Mouse (Mus musculus) liver, adult 2 months (tissue): Measurements from ENCODE around the gene Cfap299. TPM values are rescaled to one million over a fixed set of nuclear protein-coding genes. Genes with fewer than 3 reads are reported as not detected.

Experiments
- DNase-seq: peaks from one replicate; pipeline ENCODE4 v3.0.0-alpha.2; 2011; ENCODE audit warnings: low read depth, low spot score; ENCODE audit errors: extremely low read depth
- H3K27ac ChIP-seq: fragments of 200-500 bp; replicated peaks from 2 replicates; pipeline ENCODE4 v1.5.1; 2012; ENCODE audit warnings: low read depth, mild to moderate bottlenecking, control low read depth, inconsistent platforms, low read length; ENCODE audit not compliant: insufficient read depth
- H3K27me3 ChIP-seq: fragments of 200-500 bp; 2 replicates; pipeline ENCODE4 v1.6.1; 2012; ENCODE audit warnings: mild to moderate bottlenecking, moderate library complexity, low read length, inconsistent platforms; ENCODE audit not compliant: control insufficient read depth, insufficient read depth
- H3K36me3 ChIP-seq: fragments of 200-500 bp; 2 replicates; pipeline ENCODE4 v1.6.1; 2012; ENCODE audit warnings: low read length, inconsistent platforms; ENCODE audit not compliant: control insufficient read depth, insufficient read depth
- H3K4me1 ChIP-seq: fragments of 200-500 bp; 2 replicates; pipeline ENCODE4 v1.6.1; 2011; ENCODE audit warnings: low read length; ENCODE audit not compliant: control insufficient read depth, insufficient read depth
- H3K4me3 ChIP-seq: fragments of 200-500 bp; 2 replicates; pipeline ENCODE4 v1.5.1; 2011; ENCODE audit warnings: low read depth, mild to moderate bottlenecking, control low read depth, low read length, moderate library complexity; ENCODE audit not compliant: insufficient read depth
- H3K79me2 ChIP-seq: fragments of 200-500 bp; 2 replicates; pipeline ENCODE4 v1.6.1; 2012; ENCODE audit warnings: inconsistent platforms, mild to moderate bottlenecking, low read length, moderate library complexity; ENCODE audit not compliant: control insufficient read depth, insufficient read depth
- H3K9ac ChIP-seq: fragments of 200-500 bp; 2 replicates; pipeline ENCODE4 v1.6.1; 2012; ENCODE audit warnings: low read depth, mild to moderate bottlenecking, control low read depth, inconsistent platforms, low read length
- CTCF ChIP-seq: fragments of 200-500 bp; IDR thresholded peaks from 2 replicates; pipeline ENCODE4 v1.5.1; 2011; ENCODE audit warnings: low read depth, low read length, control low read depth
- POLR2A ChIP-seq: fragments of 200-500 bp; IDR thresholded peaks from 2 replicates; pipeline ENCODE4 v1.6.1; 2011; ENCODE audit warnings: low read length, control low read depth; ENCODE audit not compliant: insufficient read depth; ENCODE audit errors: extremely low read depth
- WGBS: fragments of 180-500 bp; shearing (Covaris S2); methylation state at CpG from one replicate; pipeline ENCODE4 v1.1.7; 2018; 5-methylcytosine and 5-hydroxymethylcytosine counted together
- polyA plus RNA-seq: library from polyadenylated mRNA; depleted of rRNA; stranded (reverse); fragments of >200 nt; gene quantifications from 2 replicates; pipeline ENCODE4 v1.2.3, GENCODE M21; 2012; rRNA removed
- total RNA-seq: library from RNA; depleted of rRNA; stranded (reverse); fragments of >200 nt; gene quantifications from 2 replicates; pipeline ENCODE4 v1.2.3, GENCODE M21; 2014; rRNA removed

Gene Cfap299
- total and polyA plus RNA-seq, 2 experiments = not detected

GRCm38 (mm10) chr5:98815269-98815668, 486.2 kb downstream of the Cfap299 start:
- H3K27me3 ChIP-seq = no peaks in the 10 kb centered on the region
- no peaks in the 10 kb centered on the region for H3K79me2 ChIP-seq
- no peak overlapping the region for H3K9ac ChIP-seq
- no peaks in the 10 kb centered on the region for H3K4me1 ChIP-seq
- no peak overlapping the region for H3K4me3 ChIP-seq
- 80% methylated on average over 1 of the region's 1 CpGs for WGBS
- no peaks in the 10 kb centered on the region for H3K36me3 ChIP-seq
- no peak overlapping the region for H3K27ac ChIP-seq
- TF ChIP-seq POLR2A (no peak), CTCF (no peak)
- no peak for DNase-seq

GRCm38 (mm10) chr5:98833760-98834159, 504.7 kb downstream of the Cfap299 start:
- 81% methylated on average over 9 of the region's 9 CpGs for WGBS
- H3K27me3 ChIP-seq = no peaks in the 10 kb centered on the region

GRCm38 (mm10) chr5:98834300-98834699, 505.2 kb downstream of the Cfap299 start:
- TF ChIP-seq CTCF = no peak
- no peak for TF ChIP-seq POLR2A
- Histone ChIP-seq H3K4me1 (no peaks in the 10 kb centered on the region), H3K79me2 (no peaks in the 10 kb centered on the region), H3K27ac (no peak overlapping the region), H3K27me3 (no peaks in the 10 kb centered on the region), H3K36me3 (no peaks in the 10 kb centered on the region), H3K4me3 (no peak overlapping the region), H3K9ac (no peak overlapping the region)
- no peak for DNase-seq
- WGBS = 91% methylated on average over 6 of the region's 6 CpGs

More at GRCm38 (mm10) chr5:98833760-98834159, 504.7 kb downstream of the Cfap299 start:
- Histone ChIP-seq H3K36me3 (no peaks in the 10 kb centered on the region), H3K4me3 (no peak overlapping the region), H3K9ac (no peak overlapping the region), H3K27ac (no peak overlapping the region), H3K4me1 (no peaks in the 10 kb centered on the region), H3K79me2 (no peaks in the 10 kb centered on the region)
- TF ChIP-seq POLR2A (no peak), CTCF (no peak)
- DNase-seq = no peak

GRCm38 (mm10) chr5:98842600-98843310, 513.7 kb downstream of the Cfap299 start:
- Histone ChIP-seq H3K36me3 (no peaks in the 10 kb centered on the region), H3K4me3 (no peak overlapping the region), H3K9ac (no peak overlapping the region), H3K79me2 (no peaks in the 10 kb centered on the region), H3K27ac (no peak overlapping the region), H3K4me1 (no peaks in the 10 kb centered on the region), H3K27me3 (no peaks in the 10 kb centered on the region)
- DNase-seq = no peak
- WGBS = 80% methylated on average over 7 of the region's 7 CpGs
- TF ChIP-seq CTCF = no peak
- TF ChIP-seq POLR2A = no peak

- Histone ChIP-seq H3K27ac (no peak overlapping the region), H3K27me3 (no peaks in the 10 kb centered on the region), H3K4me1 (no peaks in the 10 kb centered on the region), H3K36me3 (no peaks in the 10 kb centered on the region), H3K9ac (no peak overlapping the region), H3K4me3 (no peak overlapping the region), H3K79me2 (no peaks in the 10 kb centered on the region)
- 26% methylated on average over 1 of the region's 1 CpGs for WGBS
- TF ChIP-seq CTCF = no peak
- TF ChIP-seq POLR2A = no peak
- peak; percentile 30 for DNase-seq
Observed at GRCm38 (mm10) chr5:98844664-98845063, 515.6 kb downstream of the Cfap299 start.

Other genes starting within 250 kb of the Cfap299 start
- not detected in 2 replicates for gene Prdm8, start 162.1 kb upstream of the Cfap299 start, total RNA-seq
- not detected in 2 replicates for gene Prdm8, start 162.1 kb upstream of the Cfap299 start, polyA plus RNA-seq
- gene Fgf5, start 75.1 kb upstream of the Cfap299 start, total RNA-seq = not detected in 2 replicates
- not detected in 2 replicates for gene Fgf5, start 75.1 kb upstream of the Cfap299 start, polyA plus RNA-seq
- gene Gm11111, start 223.4 kb downstream of the Cfap299 start, total RNA-seq = not detected in 2 replicates
- gene Gm11111, start 223.4 kb downstream of the Cfap299 start, polyA plus RNA-seq = not detected in 2 replicates